Mouse (Mus musculus) NIH3T3 (cell line): ENCODE data around the gene Sf3b1.
"Not testable (repeated sequence)": the region's sequence is repeated elsewhere in the genome, so short reads cannot be mapped to it uniquely, and the experiment has no call there.

Experiments used
- DNase-seq: peaks from one replicate; pipeline ENCODE4 v3.0.0-alpha.2; 2012; ENCODE audit warnings: low read depth

The Sf3b1 gene

GRCm38 (mm10) chr1:54956995-54957394 is 70.3 kb downstream of the Sf3b1 start:
- DNase-seq, result not testable (repeated sequence)

DNA sequence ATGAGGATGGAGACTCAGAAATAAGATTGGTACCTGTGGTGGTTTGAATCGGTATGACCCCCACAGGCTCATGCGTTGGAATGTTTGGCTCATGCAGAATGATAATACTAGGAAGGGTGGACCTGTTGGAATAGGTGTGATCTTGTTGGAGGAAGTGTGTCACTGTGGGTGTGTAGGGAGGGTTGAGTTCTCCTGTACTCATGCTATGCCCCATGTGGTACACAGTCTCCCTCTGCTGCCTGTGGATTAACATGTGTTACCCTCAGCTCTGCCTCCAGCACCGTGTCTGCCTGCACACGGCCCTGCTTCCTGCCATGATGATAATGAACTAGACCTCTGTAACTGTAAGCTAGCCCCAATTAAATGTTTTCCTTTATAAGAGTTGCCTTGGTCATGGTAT is 72.4 kb downstream of the Sf3b1 start:
- no peak for DNase-seq

- DNase-seq, result no peak
Observed at GRCm38 (mm10) chr1:54944648-54945047, 82.6 kb downstream of the Sf3b1 start.

DNA sequence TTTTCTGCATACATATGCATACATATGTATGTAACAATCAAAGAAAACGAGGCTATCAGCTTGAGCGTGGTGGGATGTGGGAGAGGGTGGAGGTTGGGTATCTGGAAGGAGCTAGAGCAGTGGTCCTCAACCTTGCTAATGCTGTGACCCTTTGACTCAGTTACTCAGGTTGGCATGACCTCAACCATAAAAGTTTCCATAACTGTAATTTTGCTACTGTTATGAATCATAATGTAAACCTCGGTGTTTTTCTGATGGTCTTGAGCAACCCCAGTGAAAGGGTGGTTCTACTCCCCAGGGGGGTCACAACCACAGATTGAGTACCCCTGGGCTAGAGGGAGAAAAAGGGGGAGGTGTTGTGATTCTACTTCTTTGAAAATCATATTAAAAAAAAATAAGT is 91.8 kb downstream of the Sf3b1 start:
- DNase-seq, result no peak
